Mouse (Mus musculus) liver, postnatal 0 days (tissue): ENCODE measurements at regions not wholly inside any gene's neighbourhood (a gene's known extent, or its start where the extent isn't known, plus 50 kb on each side); places are given as distances from the start of the nearest gene placed in this dataset.

Experiments
- CTCF ChIP-seq: sonication (generic); IDR thresholded peaks from 2 replicates; pipeline ENCODE4 v1.5.1; 2016; ENCODE audit warnings: antibody characterized with exemption, low read depth
- EP300 ChIP-seq: IDR thresholded peaks from 2 replicates; pipeline ENCODE4 v1.6.1; 2016; ENCODE audit warnings: antibody characterized with exemption, low read depth, mild to moderate bottlenecking

GRCm38 (mm10) chr14:98707574-98707973 is 286.5 kb downstream of the Rpl36a-ps1 start:
- TF ChIP-seq CTCF (no peak), EP300 (no peak)
